Mouse (Mus musculus) thymus, postnatal 4 days (tissue): ENCODE measurements around the gene Cd37.

Experiments used
- DNase-seq: peaks from one replicate; pipeline ENCODE4 v3.0.0; 2021

Cd37 gene

GRCm38 (mm10) chr7:45234333-45234841, 4.5 kb downstream of the Cd37 start:
- DNase-seq = no peak

GRCm38 (mm10) chr7:45233580-45234332, 5.2 kb downstream of the Cd37 start:
- no peak for DNase-seq

GRCm38 (mm10) chr7:45232716-45233465, 6.0 kb downstream of the Cd37 start:
- DNase-seq = no peak

GRCm38 (mm10) chr7:45231941-45232340, 7.0 kb downstream of the Cd37 start:
- DNase-seq = no peak

DNA sequence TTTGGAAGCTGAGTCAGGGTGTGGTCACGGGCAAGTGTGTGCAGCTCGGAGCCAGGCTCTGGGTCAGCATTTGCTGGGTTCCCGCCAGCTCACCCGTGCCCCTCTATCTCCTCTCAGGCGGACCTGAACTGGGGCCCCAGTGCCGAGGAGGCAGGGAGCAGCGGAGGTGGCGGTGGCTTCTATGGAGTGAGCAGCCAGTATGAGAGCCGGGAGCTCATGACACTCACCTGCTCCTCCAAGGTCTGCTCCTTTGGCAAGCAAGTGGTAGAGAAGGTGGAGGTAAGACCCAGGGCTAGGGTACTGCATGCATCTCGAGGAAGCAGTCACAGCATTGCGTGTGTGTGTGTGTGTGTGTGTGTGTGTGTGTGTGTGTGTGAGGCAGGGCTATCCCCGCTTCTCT, 7.7 kb downstream of the Cd37 start:
- DNase-seq = no peak

DNA sequence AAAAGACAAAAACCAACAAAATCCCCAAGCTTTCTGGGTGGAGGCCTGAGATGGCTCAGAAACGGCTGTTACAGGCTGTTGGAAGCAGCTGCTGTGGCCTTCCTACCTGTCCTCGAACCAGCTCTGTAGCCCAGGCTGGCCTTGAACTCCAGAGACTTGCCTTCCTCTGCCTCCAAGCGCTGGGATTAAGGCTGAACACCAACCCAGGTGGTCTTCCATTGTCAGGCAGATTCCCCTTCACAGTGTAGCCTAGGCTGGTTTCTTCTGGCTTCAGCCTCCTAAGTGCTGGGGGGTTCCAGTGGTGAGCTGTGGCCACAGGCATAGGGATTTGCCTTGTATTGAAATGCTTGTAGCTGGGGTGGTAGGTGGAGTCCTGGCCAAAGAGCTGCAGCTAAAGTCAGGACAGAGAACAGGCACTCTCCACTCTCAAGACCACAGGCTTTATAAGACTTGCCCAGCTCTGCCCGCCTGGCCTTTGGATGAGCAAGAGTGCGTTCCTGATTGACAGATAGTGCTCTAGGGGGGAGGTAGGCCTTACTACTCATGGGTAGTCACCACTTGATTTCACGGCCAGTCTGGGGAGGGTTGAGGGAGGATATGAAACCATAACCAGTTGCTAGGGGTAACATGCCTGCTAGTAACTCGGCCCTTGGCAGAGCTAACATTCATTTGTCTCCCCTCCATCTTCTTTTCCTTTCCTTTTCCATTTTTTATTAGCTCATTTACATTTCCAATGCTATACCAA, 9.3 kb downstream of the Cd37 start:
- no peak for DNase-seq

DNA sequence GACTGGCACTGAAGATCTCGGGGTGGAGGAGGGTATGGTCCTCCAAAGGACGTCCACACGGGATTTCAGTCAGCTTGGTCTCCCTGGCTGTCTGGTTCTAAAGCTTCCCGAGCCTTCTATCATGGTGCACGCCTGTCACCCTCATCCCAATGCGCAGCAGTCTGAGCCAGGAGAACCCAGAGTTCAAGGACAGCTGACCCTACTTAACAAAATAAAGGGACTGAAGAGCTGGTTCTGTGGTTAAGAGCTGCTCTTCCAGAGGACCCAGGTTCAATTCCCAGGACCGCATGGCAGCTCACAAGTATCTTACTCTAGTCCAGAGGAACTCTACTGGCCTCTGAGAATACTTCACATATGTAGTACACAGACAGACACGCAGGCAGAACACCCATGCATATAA, 9.9 kb downstream of the Cd37 start:
- no peak for DNase-seq

DNA sequence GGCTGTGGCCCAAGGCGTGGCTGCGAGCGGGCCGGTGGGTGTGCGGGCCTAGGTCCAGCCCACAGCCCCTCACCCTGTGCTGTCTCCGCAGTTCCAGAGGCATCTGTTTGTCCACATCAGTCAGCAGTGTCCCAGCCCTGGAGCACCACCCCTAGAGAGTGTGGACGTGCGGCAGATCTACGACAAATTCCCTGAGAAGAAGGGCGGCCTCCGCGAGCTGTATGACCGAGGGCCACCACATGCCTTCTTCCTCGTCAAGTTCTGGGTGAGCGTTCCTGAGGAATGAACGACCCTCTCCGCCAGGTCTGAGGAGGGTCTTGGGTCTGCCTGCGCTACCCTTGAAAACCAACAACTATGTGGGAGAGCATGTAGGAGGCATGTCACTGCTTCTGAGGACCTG, 10.4 kb downstream of the Cd37 start:
- DNase-seq = no peak

GRCm38 (mm10) chr7:45226421-45226820, 12.5 kb downstream of the Cd37 start:
- DNase-seq = no peak

DNA sequence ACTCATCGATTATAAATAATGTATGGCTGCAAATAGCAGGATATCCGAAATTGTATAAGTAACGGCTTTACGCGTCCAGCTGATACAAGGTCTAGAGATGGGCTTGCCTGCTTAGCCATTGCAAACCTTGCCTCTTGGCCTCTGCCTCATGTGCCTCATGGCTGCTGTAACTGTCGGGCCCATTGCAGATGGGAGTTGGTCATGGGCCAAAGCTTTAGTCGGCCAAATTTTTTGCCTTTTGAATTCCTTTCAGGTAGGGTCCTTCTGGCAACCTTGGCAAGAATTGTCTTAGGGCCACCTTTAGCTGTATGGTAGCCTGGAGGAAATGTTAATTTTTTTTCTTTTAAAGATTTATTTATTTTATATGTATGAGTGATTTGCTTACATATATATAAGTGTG, 14.1 kb downstream of the Cd37 start:
- no peak for DNase-seq

DNA sequence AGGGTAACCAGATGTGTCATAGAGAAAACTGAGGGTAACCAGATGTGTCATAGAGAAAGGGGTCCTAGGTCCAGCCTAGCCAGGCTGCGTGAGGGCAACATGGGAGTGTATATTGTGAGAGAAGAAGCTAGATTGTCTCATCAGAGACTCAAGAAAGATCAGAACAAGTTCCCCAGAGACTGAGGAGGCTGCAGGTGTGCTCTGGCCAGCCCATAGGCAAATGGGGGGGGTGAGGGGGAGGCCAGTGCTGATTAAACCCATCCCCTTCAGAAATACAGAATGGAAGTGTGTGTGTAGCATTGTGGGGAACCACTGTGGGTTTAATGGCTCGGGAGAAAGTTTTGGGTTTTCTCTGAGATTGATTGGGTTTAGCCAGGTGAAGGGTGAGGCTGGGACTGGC, 17.2 kb downstream of the Cd37 start:
- DNase-seq = no peak

DNA sequence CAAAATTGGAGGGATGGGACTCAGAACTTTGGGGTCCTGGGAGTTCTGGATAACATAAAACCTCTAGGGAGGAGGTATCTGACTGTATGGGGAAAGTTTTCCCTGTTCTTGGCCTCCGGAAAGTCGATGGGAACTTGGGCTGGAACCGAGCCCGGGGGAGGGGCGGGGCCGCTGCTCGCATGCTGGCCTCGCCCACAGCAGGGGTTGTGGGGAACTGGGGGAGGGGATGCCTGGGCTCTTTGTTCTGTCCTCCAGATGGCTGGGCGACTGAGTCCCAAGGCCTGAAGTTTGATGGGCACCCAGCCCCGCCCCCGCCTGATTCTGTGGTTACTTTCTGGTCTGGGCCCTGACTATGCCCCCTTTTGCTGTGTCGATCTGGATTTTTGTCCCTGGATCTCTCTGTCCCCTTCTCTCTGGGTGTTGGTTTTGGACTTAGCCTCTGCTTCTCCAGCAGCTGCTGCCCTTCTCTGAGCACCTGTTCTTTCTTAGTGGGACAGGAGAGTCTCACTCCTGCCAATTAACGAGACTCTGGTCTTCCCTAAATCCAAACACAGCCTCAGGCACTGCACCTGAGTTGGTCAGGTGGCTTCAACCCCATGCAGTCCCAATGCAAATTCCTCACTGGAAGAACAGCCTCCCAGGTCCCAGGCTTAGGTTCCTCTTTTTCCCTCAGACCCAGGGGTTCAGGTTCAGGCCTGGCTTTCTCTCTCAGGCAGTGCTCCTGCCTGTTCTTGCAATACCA, 22.3 kb downstream of the Cd37 start:
- peak; percentile 37 for DNase-seq

- no peak for DNase-seq
These were observed 23.1 kb downstream of the Cd37 start, which contains the start of gene Tead2 for GRCm38 (mm10) chr7:45215673-45216441. Gene Tead2 (plus strand): TSS chr7:45215753.

DNA sequence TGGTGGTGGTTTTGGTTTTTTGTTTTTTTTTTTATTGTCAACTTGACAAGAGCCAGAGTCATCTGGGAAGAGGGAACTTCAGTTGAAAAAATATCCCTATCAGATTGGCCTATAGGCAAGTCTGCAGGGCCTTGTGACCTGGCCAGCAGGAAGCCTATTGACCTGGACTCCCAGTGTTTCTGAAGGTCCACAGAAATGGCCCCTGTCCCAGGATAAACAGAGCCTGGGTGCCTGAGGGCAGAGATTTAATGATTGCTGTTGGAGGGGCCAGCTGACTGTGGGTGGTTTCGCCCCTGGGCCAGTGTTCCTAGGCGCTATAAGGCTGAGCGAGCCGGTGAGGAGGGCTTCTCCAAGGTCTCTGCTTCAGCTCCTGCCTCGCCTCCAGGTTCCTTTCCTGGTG, 25.2 kb downstream of the Cd37 start:
- no peak for DNase-seq

DNA sequence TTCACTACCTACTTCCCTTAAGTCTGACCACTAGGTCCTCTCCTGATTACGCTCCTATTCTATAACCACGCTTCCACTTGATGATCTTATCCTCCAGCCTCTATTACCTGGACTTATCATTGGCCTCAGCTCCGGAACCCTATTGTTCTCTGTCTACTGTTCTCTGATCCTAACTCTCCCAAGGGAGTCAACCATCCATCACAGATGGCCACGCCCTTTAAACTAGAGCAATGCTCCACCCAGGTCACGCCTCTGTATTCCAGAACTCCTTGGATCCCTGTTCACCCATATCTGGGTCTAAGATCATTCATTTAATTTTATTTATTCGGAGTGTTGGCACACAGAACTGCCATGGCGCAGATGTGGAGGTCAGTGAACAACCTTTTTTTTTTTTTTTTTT, 26.6 kb downstream of the Cd37 start:
- no peak for DNase-seq

GRCm38 (mm10) chr7:45211851-45212251, 27.1 kb downstream of the Cd37 start, which contains the start of gene Dkkl1:
Gene Dkkl1 (minus strand): TSS chr7:45212147.
- DNase-seq = no peak

GRCm38 (mm10) chr7:45211070-45211469, 27.8 kb downstream of the Cd37 start:
- DNase-seq = no peak

- no peak for DNase-seq
These were observed 30.7 kb downstream of the Cd37 start for GRCm38 (mm10) chr7:45208260-45208659.

DNA sequence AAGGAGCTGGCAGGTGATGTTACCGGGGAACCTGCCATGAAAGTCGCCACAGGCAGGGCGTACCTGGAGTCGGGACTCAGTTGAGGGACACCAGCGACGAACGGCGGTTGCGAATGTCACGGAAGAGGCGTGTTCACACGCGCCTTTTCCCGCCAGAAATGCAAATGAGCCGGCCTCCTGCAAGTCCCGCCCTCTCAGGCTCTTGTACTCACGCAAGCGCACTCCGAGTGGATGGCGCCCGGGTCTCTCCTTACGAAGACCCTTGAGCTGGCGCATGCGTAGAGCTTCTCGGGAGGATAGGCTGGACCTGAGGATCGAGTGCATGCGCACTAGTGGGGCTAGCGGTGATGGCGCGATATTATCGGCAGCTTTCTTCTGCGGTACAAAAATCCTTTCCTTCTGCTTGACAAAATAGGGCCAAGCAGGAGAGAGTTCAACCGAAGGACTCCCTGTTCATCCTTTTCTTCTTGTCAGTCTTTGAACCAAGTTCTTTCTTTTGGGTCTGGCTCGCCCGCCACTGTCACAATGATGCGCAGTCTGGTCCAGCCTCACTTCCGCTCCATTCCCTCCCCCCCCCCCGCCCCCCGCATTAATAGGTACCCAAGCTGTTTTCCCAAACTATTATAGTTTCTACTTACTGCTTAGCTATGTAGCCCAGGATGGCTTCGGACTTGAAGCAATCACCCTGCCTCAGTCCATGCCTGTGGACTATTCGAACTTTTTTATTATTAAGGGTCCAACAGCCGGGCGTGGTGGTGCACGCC, 34.4 kb downstream of the Cd37 start, which contains the start of gene Ccdc155:
TSS of gene Ccdc155 (minus strand) at position 513 of the 764 bp plus-strand sequence.
- DNase-seq = peak; percentile 94

DNA sequence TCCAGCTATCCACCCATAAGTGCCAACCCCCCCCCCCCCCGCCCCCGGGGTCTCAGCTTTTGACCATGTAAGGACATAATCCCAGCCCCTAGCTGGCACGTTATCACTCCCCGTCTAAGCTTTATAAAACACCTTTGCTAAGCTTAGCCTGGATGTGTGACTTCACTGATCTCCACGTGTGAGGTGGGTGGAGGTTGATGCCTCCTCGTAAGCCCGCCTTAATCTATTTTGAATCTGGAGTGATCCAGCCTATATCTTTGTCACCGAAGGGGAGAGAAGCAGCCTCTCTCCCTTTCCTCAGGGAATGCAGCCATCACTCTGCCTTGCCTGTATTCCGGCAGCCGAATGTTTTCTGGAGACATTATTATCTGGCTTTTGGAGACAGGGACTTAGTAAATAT, 36.3 kb downstream of the Cd37 start:
- no peak for DNase-seq

DNA sequence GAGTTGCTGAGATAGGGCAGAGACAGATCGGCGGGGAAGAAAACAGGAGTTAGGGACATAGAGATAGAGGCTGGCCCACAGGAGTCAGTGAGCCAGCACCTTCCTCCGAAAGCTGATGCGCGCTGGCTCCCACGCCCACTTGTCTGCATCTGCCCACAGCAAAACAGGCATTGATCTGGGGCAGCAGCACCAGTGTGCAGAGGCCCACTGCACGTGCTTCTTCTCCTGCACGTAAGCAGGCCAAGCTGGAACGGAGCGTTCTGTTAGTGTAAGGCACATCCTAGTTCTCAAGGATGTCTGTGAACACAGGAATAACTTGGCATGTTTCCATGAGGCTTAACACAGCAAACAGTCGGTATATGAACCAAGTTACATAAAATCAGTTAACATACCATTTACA, 40.0 kb downstream of the Cd37 start:
- no peak for DNase-seq
